Mouse (Mus musculus): Measurements from ENCODE around the gene Prok1.

DNA sequence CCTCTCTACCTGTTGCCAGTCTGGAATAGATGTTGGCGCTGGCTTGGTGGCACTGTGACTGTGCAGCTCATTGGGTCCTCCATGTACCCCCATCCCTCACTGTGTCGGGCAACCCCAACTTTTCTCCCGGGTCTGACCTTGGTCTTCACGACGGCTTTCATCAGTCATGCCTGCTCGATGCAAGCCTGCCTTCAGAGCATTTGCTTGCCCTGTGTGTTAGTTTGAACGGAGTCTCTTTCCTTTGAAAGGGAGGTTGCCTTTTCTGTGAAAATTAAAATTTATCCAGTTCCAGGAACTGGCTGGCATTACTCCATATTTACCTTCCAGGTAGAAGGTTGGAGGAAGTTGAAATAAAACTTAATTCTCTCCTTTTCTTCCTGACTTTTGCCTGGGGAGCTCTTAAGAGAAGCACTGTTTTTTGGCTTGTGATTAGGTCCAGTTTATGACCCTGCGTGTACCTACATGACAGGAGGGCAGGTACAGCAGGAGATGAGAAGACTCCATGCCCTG lies 981 bp downstream of the Prok1 start:
- TF ChIP-seq CTCF (IDR thresholded peaks at IDR 0.05; ENCODE audit: borderline replicate concordance, extremely low read depth, insufficient read depth, insufficient read length) (no peak), POLR2A (IDR thresholded peaks at IDR 0.05; ENCODE audit: borderline replicate concordance, extremely low read depth, insufficient read depth, insufficient read length, poor library complexity, severe bottlenecking) (no peak)

Measured in brain, embryonic 14.5 days (tissue).